Mouse (Mus musculus): ENCODE measurements at regions not wholly inside any gene's neighbourhood (a gene's known extent, or its start where the extent isn't known, plus 50 kb on each side); places are given as distances from the start of the nearest gene placed in this dataset.

- H3K27ac ChIP-seq (ENCODE audit: insufficient read depth, low read length): no peak overlapping the region
- 32% methylated on average over 4 of the region's 4 CpGs for WGBS
- TF ChIP-seq CTCF (IDR thresholded peaks at IDR 0.05; ENCODE audit: borderline replicate concordance, insufficient read depth, low read depth, low read length) (no peak), POLR2A (IDR thresholded peaks at IDR 0.05; ENCODE audit: borderline replicate concordance, insufficient read depth, low read length) (no peak)
- no peaks in the 10 kb centered on the region for H3K4me1 ChIP-seq (ENCODE audit: control insufficient read depth, insufficient read depth, low read length)
- no peak overlapping the region for H3K4me3 ChIP-seq (replicated peaks; ENCODE audit: insufficient read depth, low read depth, low read length)
- no peak for DNase-seq
- no peaks in the 10 kb centered on the region for H3K27me3 ChIP-seq (ENCODE audit: control insufficient read depth, insufficient read depth, low read length)
These were observed 59.4 kb upstream of the Ankrd55 start for GRCm38 (mm10) chr13:112228846-112229245.

- DNase-seq: no peak
- 80% methylated on average over 3 of the region's 3 CpGs for WGBS
These were observed 58.1 kb upstream of the Ankrd55 start for GRCm38 (mm10) chr13:112230176-112230575.

GRCm38 (mm10) chr13:112234695-112235094 is 53.6 kb upstream of the Ankrd55 start:
- DNase-seq: no peak
- TF ChIP-seq CTCF (IDR thresholded peaks at IDR 0.05; ENCODE audit: borderline replicate concordance, insufficient read depth, low read depth, low read length): no peak
- TF ChIP-seq POLR2A (IDR thresholded peaks at IDR 0.05; ENCODE audit: borderline replicate concordance, insufficient read depth, low read length): no peak
- WGBS: 93% methylated on average over 6 of the region's 6 CpGs
- Histone ChIP-seq H3K4me1 (ENCODE audit: control insufficient read depth, insufficient read depth, low read length) (no peaks in the 10 kb centered on the region), H3K4me3 (replicated peaks; ENCODE audit: insufficient read depth, low read depth, low read length) (no peak overlapping the region), H3K27me3 (ENCODE audit: control insufficient read depth, insufficient read depth, low read length) (no peaks in the 10 kb centered on the region), H3K27ac (ENCODE audit: insufficient read depth, low read length) (no peak overlapping the region)

More at GRCm38 (mm10) chr13:112230176-112230575, 58.1 kb upstream of the Ankrd55 start:
- H3K27ac ChIP-seq (ENCODE audit: insufficient read depth, low read length): no peak overlapping the region
- no peaks in the 10 kb centered on the region for H3K4me1 ChIP-seq (ENCODE audit: control insufficient read depth, insufficient read depth, low read length)
- H3K4me3 ChIP-seq (replicated peaks; ENCODE audit: insufficient read depth, low read depth, low read length): no peak overlapping the region
- TF ChIP-seq CTCF (IDR thresholded peaks at IDR 0.05; ENCODE audit: borderline replicate concordance, insufficient read depth, low read depth, low read length) (no peak), POLR2A (IDR thresholded peaks at IDR 0.05; ENCODE audit: borderline replicate concordance, insufficient read depth, low read length) (no peak)
- no peaks in the 10 kb centered on the region for H3K27me3 ChIP-seq (ENCODE audit: control insufficient read depth, insufficient read depth, low read length)

GRCm38 (mm10) chr13:112236956-112237355 is 51.3 kb upstream of the Ankrd55 start:
- DNase-seq: no peak
- no peak for TF ChIP-seq POLR2A (IDR thresholded peaks at IDR 0.05; ENCODE audit: borderline replicate concordance, insufficient read depth, low read length)
- no peak for TF ChIP-seq CTCF (IDR thresholded peaks at IDR 0.05; ENCODE audit: borderline replicate concordance, insufficient read depth, low read depth, low read length)
- Histone ChIP-seq H3K27ac (ENCODE audit: insufficient read depth, low read length) (no peak overlapping the region), H3K27me3 (ENCODE audit: control insufficient read depth, insufficient read depth, low read length) (no peaks in the 10 kb centered on the region), H3K4me1 (ENCODE audit: control insufficient read depth, insufficient read depth, low read length) (no peaks in the 10 kb centered on the region), H3K4me3 (replicated peaks; ENCODE audit: insufficient read depth, low read depth, low read length) (no peak overlapping the region)
- 52% methylated on average over 6 of the region's 6 CpGs for WGBS

GRCm38 (mm10) chr13:112237377-112237776 is 50.9 kb upstream of the Ankrd55 start:
- no peaks in the 10 kb centered on the region for H3K4me1 ChIP-seq (ENCODE audit: control insufficient read depth, insufficient read depth, low read length)
- no peak overlapping the region for H3K4me3 ChIP-seq (replicated peaks; ENCODE audit: insufficient read depth, low read depth, low read length)
- no peak for DNase-seq
- no peaks in the 10 kb centered on the region for H3K27me3 ChIP-seq (ENCODE audit: control insufficient read depth, insufficient read depth, low read length)
- TF ChIP-seq POLR2A (IDR thresholded peaks at IDR 0.05; ENCODE audit: borderline replicate concordance, insufficient read depth, low read length) (no peak), CTCF (IDR thresholded peaks at IDR 0.05; ENCODE audit: borderline replicate concordance, insufficient read depth, low read depth, low read length) (no peak)
- H3K27ac ChIP-seq (ENCODE audit: insufficient read depth, low read length): no peak overlapping the region
- 50% methylated on average over 5 of the region's 5 CpGs for WGBS

GRCm38 (mm10) chr13:112237917-112238316 is 50.3 kb upstream of the Ankrd55 start:
- 83% methylated on average over 4 of the region's 4 CpGs for WGBS
- TF ChIP-seq CTCF (IDR thresholded peaks at IDR 0.05; ENCODE audit: borderline replicate concordance, insufficient read depth, low read depth, low read length) (no peak), POLR2A (IDR thresholded peaks at IDR 0.05; ENCODE audit: borderline replicate concordance, insufficient read depth, low read length) (no peak)
- Histone ChIP-seq H3K4me1 (ENCODE audit: control insufficient read depth, insufficient read depth, low read length) (no peaks in the 10 kb centered on the region), H3K27me3 (ENCODE audit: control insufficient read depth, insufficient read depth, low read length) (no peaks in the 10 kb centered on the region), H3K4me3 (replicated peaks; ENCODE audit: insufficient read depth, low read depth, low read length) (no peak overlapping the region), H3K27ac (ENCODE audit: insufficient read depth, low read length) (no peak overlapping the region)
- DNase-seq: no peak

All from cerebellum, adult 2 months (tissue).